Mouse (Mus musculus): Measurements from ENCODE around the gene Hint2. TPM values are rescaled to one million over a fixed set of nuclear protein-coding genes. Genes with fewer than 3 reads are reported as not detected.

Gene Hint2
- polyA plus RNA-seq (2015; fragmentation: Nextera tagmentation; extraction: Ambion mirVana) = 97.0 and 101 TPM in 2 replicates

DNA sequence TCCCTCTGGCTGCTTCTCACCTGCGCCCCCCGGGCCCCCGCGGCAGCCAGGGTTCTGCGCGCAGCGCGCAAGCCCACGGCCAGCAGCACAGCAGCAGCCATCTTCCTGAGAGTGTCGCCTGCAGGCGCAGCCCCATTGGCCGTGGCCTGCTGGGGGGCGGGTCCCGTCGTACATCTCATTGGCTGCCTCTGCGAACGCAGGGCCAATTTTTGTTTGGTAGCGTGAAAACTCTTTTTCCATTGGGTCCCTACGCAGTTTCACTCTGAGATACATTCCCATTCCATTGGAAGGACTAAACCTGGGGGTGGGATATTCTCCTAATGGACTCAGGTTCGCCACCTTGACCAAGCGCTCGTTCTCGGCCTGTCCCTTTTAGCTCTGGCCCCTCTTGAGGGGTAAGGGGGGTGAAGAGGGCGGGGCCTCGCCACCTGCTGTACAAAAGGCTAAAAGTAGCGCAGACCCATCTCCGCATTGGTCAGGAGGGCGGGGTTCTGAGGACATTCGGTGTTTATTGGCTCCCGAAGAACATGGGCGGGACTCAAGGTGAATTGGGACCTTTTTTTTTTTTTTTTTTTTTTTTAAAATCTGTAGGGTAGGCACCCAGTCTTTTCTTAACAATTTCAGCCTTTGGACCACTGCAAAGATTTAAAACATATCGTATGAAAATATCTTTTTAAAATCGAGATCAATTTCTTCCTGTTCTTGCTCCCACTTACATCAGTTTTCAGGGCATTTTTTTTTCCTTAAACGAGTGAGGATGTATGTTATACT is at the start of gene Hint2:
Gene Hint2, minus strand, starts transcription at position 128 of the 771 bp plus-strand sequence.
- Histone ChIP-seq H3K4me3 (replicated peaks; ENCODE audit: low read length) (peak within 1 kb of the TSS; percentile 87), H3K4me2 (ENCODE audit: low read depth, low read length) (peak within 1 kb of the TSS; percentile 81), H3K36me3 (ENCODE audit: control insufficient read depth, insufficient read depth, low read length) (no peaks in the 10 kb centered on the region), H3K4me1 (ENCODE audit: control insufficient read depth, insufficient read depth, low read length) (peaks cover 4% of the 10 kb centered on the region), H3K9me3 (replicated peaks; ENCODE audit: control insufficient read depth, low read length) (no peaks in the 10 kb centered on the region), H3K27ac (ENCODE audit: low read length) (peak within 1 kb of the TSS; percentile 89), H3K9ac (ENCODE audit: low read length) (peak within 1 kb of the TSS; percentile 98), H3K27me3 (ENCODE audit: control insufficient read depth, insufficient read depth, low read length) (no peaks in the 10 kb centered on the region)
- WGBS = 1% methylated on average over 34 of the region's 34 CpGs
- ATAC-seq (ENCODE audit: insufficient read depth, low FRiP score) = peak; percentile 95

DNA sequence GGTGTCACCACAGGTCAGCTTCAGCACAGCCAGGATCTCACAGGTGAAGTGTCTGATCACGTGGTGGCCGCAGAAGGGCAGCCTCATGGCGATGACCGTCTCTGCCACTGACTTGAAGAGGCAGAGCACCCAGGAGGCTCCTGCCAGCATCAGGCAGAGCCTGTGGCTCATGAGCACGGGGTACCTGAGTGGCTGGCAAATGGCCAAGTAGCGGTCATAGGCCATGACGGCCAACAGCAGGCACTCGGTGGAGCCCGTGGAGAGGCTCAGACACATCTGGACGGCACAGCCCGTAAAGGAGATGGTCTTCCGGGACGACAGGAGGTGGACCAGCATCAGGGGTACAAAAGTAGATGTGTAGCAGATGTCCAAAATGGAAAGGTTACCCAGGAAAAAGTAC is 49.7 kb upstream of the Hint2 start:
- H3K9ac ChIP-seq (ENCODE audit: low read length) = no peak overlapping the region
- no peak; the same call in 1 of the 2 replicates for ATAC-seq (ENCODE audit: insufficient read depth, low FRiP score)
- no peaks in the 10 kb centered on the region for H3K27me3 ChIP-seq (ENCODE audit: control insufficient read depth, insufficient read depth, low read length)
- H3K9me3 ChIP-seq (replicated peaks; ENCODE audit: control insufficient read depth, low read length) = no peaks in the 10 kb centered on the region
- H3K27ac ChIP-seq (ENCODE audit: low read length) = no peak overlapping the region
- 73% methylated on average over 13 of the region's 13 CpGs for WGBS
- H3K4me3 ChIP-seq (replicated peaks; ENCODE audit: low read length) = no peak overlapping the region
- H3K36me3 ChIP-seq (ENCODE audit: control insufficient read depth, insufficient read depth, low read length) = no peaks in the 10 kb centered on the region
- H3K4me1 ChIP-seq (ENCODE audit: control insufficient read depth, insufficient read depth, low read length) = no peaks in the 10 kb centered on the region
- H3K4me2 ChIP-seq (ENCODE audit: low read depth, low read length) = no peak overlapping the region

DNA sequence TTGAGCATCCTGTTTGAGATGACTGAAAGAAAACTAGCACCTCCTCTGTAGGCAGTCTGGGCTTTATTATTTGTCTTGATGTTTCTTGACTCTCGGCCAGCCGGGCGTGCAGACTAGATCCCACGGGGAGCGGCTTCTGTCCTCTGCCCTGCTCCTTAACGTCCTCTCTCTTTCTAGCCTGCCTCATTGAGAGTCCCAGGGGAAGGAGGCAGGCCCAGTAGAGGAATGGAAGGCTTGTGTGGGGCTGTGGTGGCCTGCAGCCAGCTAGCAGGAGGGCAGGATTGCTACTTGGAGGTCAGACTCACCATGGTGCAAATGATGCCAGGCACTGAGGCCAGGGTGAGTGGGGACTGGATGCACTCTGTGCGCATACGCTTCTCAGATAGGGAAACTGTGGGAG is 47.6 kb upstream of the Hint2 start:
- no peaks in the 10 kb centered on the region for H3K36me3 ChIP-seq (ENCODE audit: control insufficient read depth, insufficient read depth, low read length)
- no peak for ATAC-seq (ENCODE audit: insufficient read depth, low FRiP score)
- no peaks in the 10 kb centered on the region for H3K27me3 ChIP-seq (ENCODE audit: control insufficient read depth, insufficient read depth, low read length)
- no peak overlapping the region for H3K4me2 ChIP-seq (ENCODE audit: low read depth, low read length)
- no peak overlapping the region for H3K27ac ChIP-seq (ENCODE audit: low read length)
- no peaks in the 10 kb centered on the region for H3K9me3 ChIP-seq (replicated peaks; ENCODE audit: control insufficient read depth, low read length)
- no peaks in the 10 kb centered on the region for H3K4me1 ChIP-seq (ENCODE audit: control insufficient read depth, insufficient read depth, low read length)
- no peak overlapping the region for H3K4me3 ChIP-seq (replicated peaks; ENCODE audit: low read length)
- 67% methylated on average over 8 of the region's 8 CpGs for WGBS
- no peak overlapping the region for H3K9ac ChIP-seq (ENCODE audit: low read length)

DNA sequence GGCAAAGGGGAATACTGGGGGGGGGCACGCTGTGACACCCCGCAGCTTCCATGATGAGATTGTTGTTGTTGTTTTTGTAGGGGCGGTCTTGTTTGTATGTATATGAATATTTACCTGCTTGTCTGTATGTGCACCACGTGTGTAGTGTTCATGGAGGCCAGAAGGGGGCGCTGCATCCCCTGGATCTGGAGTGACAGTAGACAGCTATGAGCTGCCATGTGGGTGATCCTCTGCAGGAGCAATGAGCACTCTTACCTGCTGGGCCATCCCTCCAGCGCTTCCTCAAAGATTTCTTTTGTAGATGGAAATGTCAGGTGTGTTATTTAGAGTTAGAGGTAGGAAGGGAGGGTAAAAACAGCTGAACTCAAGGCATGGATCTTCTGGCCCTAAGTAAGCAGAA is 47.2 kb upstream of the Hint2 start:
- no peak overlapping the region for H3K9ac ChIP-seq (ENCODE audit: low read length)
- 79% methylated on average over 6 of the region's 6 CpGs for WGBS
- no peaks in the 10 kb centered on the region for H3K9me3 ChIP-seq (replicated peaks; ENCODE audit: control insufficient read depth, low read length)
- H3K36me3 ChIP-seq (ENCODE audit: control insufficient read depth, insufficient read depth, low read length) = no peaks in the 10 kb centered on the region
- H3K4me1 ChIP-seq (ENCODE audit: control insufficient read depth, insufficient read depth, low read length) = no peaks in the 10 kb centered on the region
- H3K27ac ChIP-seq (ENCODE audit: low read length) = no peak overlapping the region
- ATAC-seq (ENCODE audit: insufficient read depth, low FRiP score) = no peak
- no peak overlapping the region for H3K4me3 ChIP-seq (replicated peaks; ENCODE audit: low read length)
- H3K4me2 ChIP-seq (ENCODE audit: low read depth, low read length) = no peak overlapping the region
- H3K27me3 ChIP-seq (ENCODE audit: control insufficient read depth, insufficient read depth, low read length) = no peaks in the 10 kb centered on the region

DNA sequence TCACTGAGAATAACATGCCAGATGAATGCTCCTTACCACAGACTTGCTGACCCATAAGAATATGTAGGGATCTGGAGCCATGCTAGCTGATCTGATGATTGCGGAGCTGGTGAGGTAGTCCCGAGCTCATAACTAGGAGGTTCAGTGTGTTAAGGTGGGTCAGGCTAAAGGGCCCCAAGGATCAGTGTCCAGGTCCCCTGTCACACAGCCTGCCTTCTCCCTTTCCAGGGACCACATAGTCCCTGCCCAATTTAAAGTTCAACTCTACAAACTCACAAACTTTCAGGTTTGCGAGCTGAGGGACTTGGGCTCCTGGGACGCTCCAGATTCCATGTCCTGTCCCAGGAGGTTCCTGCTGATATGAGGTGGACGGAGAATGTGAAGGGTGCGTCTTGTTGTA is 44.4 kb upstream of the Hint2 start, which contains the start of gene Olfr70:
Gene Olfr70, minus strand, starts transcription at position 101 of the 400 bp plus-strand sequence.
- 86% methylated on average over 6 of the region's 6 CpGs for WGBS

DNA sequence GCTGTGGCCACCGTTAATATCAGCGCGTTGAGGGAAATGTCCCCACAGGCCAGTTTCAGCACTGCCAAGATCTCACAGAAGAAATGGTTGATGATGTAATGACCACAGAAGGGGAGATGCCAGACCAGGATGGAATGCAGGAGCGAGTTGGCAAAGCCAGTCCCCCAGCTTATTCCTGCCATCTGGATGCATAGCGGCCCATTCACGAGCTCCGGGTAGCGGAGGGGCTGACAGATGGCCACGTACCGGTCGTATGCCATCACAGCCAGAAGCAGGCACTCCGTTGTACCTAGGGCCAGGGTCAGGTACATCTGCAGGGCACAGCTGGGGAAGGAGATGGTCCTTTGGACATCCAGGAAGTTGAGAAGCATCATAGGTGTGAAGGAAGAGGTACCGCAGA is 40.3 kb upstream of the Hint2 start:
- H3K4me1 ChIP-seq (ENCODE audit: control insufficient read depth, insufficient read depth, low read length) = peaks cover 3% of the 10 kb centered on the region; the same call in 1 of the 2 replicates
- no peaks in the 10 kb centered on the region for H3K36me3 ChIP-seq (ENCODE audit: control insufficient read depth, insufficient read depth, low read length)
- H3K9me3 ChIP-seq (replicated peaks; ENCODE audit: control insufficient read depth, low read length) = no peaks in the 10 kb centered on the region
- H3K4me2 ChIP-seq (ENCODE audit: low read depth, low read length) = no peak overlapping the region
- no peaks in the 10 kb centered on the region for H3K27me3 ChIP-seq (ENCODE audit: control insufficient read depth, insufficient read depth, low read length)
- H3K4me3 ChIP-seq (replicated peaks; ENCODE audit: low read length) = no peak overlapping the region
- no peak overlapping the region for H3K9ac ChIP-seq (ENCODE audit: low read length)
- 90% methylated on average over 13 of the region's 13 CpGs for WGBS
- no peak for ATAC-seq (ENCODE audit: insufficient read depth, low FRiP score)
- H3K27ac ChIP-seq (ENCODE audit: low read length) = no peak overlapping the region

More for the DNA sequence above, 44.4 kb upstream of the Hint2 start, which contains the start of gene Olfr70:
- ATAC-seq (ENCODE audit: insufficient read depth, low FRiP score) = no peak
- no peak within 1 kb of the TSS for H3K4me2 ChIP-seq (ENCODE audit: low read depth, low read length)
- no peak within 1 kb of the TSS for H3K9ac ChIP-seq (ENCODE audit: low read length)
- no peak within 1 kb of the TSS for H3K27ac ChIP-seq (ENCODE audit: low read length)
- no peaks in the 10 kb centered on the region for H3K36me3 ChIP-seq (ENCODE audit: control insufficient read depth, insufficient read depth, low read length)
- no peaks in the 10 kb centered on the region for H3K4me1 ChIP-seq (ENCODE audit: control insufficient read depth, insufficient read depth, low read length)
- no peaks in the 10 kb centered on the region for H3K27me3 ChIP-seq (ENCODE audit: control insufficient read depth, insufficient read depth, low read length)
- H3K4me3 ChIP-seq (replicated peaks; ENCODE audit: low read length) = no peak within 1 kb of the TSS
- no peaks in the 10 kb centered on the region for H3K9me3 ChIP-seq (replicated peaks; ENCODE audit: control insufficient read depth, low read length)

DNA sequence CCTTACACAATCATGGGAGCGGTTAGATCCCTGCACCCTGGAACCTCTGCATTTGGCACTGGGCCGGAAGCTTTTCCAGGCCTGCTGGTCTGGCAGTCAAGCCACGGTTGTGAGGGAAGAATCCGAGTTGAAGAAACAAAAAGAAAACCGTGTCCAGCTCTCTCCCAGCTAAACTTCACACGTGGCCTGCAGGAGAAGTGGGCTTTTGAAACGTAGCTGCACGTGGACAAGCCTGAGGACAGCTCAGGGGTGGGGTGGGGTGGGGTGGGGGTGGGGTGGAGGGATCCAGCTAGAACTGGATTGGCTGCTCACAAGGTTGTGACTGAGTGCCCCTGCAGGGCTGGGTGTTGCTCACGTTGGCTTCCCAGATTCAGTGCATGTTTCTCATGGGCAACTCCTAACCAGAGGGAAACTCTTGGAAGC is 39.0 kb upstream of the Hint2 start:
- H3K9ac ChIP-seq (ENCODE audit: low read length) = no peak overlapping the region
- no peaks in the 10 kb centered on the region for H3K27me3 ChIP-seq (ENCODE audit: control insufficient read depth, insufficient read depth, low read length)
- peak; percentile 70; the same call in 1 of the 2 replicates for ATAC-seq (ENCODE audit: insufficient read depth, low FRiP score)

DNA sequence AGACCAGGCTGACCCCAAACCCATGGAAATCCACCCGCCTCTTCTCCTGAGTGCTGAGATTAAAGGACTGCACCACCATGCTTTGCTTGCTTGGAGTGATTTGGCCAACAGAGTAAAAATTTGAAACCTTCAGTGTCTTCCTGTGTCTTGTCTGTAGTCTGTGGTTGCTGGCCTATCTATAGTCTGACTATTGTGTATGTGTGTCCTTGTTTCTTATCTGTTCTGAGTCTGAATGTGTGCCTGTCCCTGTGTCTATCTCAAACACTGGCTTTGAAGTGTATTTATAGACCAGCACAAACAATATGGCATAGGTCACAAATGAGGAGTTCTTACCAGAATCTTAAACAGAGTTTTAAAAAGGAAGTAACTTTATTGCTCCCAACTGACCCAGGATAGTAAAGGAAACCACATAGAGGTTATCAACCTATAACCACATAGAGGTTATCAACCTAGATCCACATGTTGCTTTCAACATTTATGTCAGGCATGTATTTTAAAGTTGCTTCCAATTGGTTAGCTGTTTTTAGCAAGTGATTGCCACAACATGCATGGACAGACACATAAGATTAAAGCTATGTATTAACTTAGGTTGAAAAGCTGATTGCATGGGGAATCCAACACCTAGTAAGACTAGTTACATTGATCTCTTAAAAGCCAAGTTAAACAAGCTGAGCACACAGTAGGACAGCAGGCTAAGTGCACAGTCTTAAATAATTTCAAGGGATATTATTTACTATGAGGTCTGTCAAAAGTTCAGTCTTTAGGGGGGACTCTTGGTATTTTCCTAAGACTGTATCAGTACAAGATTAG is 38.4 kb upstream of the Hint2 start:
- H3K27ac ChIP-seq (ENCODE audit: low read length) = 0 out of 2 replicates have a peak overlapping the region, but pooled peaks have one; percentile 19
- no peak overlapping the region for H3K4me2 ChIP-seq (ENCODE audit: low read depth, low read length)
- ATAC-seq (ENCODE audit: insufficient read depth, low FRiP score) = no peak
- H3K27me3 ChIP-seq (ENCODE audit: control insufficient read depth, insufficient read depth, low read length) = no peaks in the 10 kb centered on the region
- WGBS = 88% methylated on average over 1 of the region's 1 CpGs
- H3K9ac ChIP-seq (ENCODE audit: low read length) = no peak overlapping the region
- peaks cover 3% of the 10 kb centered on the region; the same call in 1 of the 2 replicates for H3K4me1 ChIP-seq (ENCODE audit: control insufficient read depth, insufficient read depth, low read length)
- H3K9me3 ChIP-seq (replicated peaks; ENCODE audit: control insufficient read depth, low read length) = no peaks in the 10 kb centered on the region
- no peaks in the 10 kb centered on the region for H3K36me3 ChIP-seq (ENCODE audit: control insufficient read depth, insufficient read depth, low read length)
- H3K4me3 ChIP-seq (replicated peaks; ENCODE audit: low read length) = no peak overlapping the region

More for the DNA sequence above, 39.0 kb upstream of the Hint2 start:
- no peaks in the 10 kb centered on the region for H3K9me3 ChIP-seq (replicated peaks; ENCODE audit: control insufficient read depth, low read length)
- H3K4me2 ChIP-seq (ENCODE audit: low read depth, low read length) = no peak overlapping the region; the same call in 1 of the 2 replicates
- 0 out of 2 replicates have a peak overlapping the region, but pooled peaks have one; percentile 19 for H3K27ac ChIP-seq (ENCODE audit: low read length)
- H3K4me1 ChIP-seq (ENCODE audit: control insufficient read depth, insufficient read depth, low read length) = peaks cover 3% of the 10 kb centered on the region; the same call in 1 of the 2 replicates
- no peak overlapping the region for H3K4me3 ChIP-seq (replicated peaks; ENCODE audit: low read length)
- 20% methylated on average over 9 of the region's 9 CpGs for WGBS
- H3K36me3 ChIP-seq (ENCODE audit: control insufficient read depth, insufficient read depth, low read length) = no peaks in the 10 kb centered on the region

All from stomach, embryonic 16.5 days (tissue).